Mouse (Mus musculus) forebrain, embryonic 16.5 days (tissue): ENCODE results near the gene Ccnk. TPM values are rescaled to one million over a fixed set of nuclear protein-coding genes. Genes with fewer than 3 reads are reported as not detected.
A peak's percentile ranks its signal among the peaks of the same experiment; 100 is the strongest.

Experiments used
- ATAC-seq: fragments of 200-750 bp; cut with Nextera tagmentation; 2 replicates; pipeline ENCODE4 v1.8.0; 2017; ENCODE audit warnings: mild to moderate bottlenecking, moderate library complexity
- H3K27ac ChIP-seq: fragments of 300-500 bp; sonication (generic); 2 replicates; pipeline ENCODE4 v1.5.1; 2014; ENCODE audit warnings: low read length, control low read depth
- H3K27me3 ChIP-seq: fragments of 300-500 bp; sonication (generic); replicated peaks from 2 replicates; pipeline ENCODE4 v1.6.1; 2014; ENCODE audit warnings: low read length; ENCODE audit not compliant: control insufficient read depth, insufficient read depth
- H3K36me3 ChIP-seq: fragments of 300-500 bp; sonication (generic); 2 replicates; pipeline ENCODE4 v1.6.1; 2014; ENCODE audit not compliant: control insufficient read depth, insufficient read depth
- H3K4me1 ChIP-seq: fragments of 300-500 bp; sonication (generic); replicated peaks from 2 replicates; pipeline ENCODE4 v1.6.1; 2014; ENCODE audit warnings: low read length; ENCODE audit not compliant: control insufficient read depth, insufficient read depth
- H3K4me2 ChIP-seq: fragments of 300-500 bp; sonication (generic); 2 replicates; pipeline ENCODE4 v1.6.1; 2014; ENCODE audit warnings: mild to moderate bottlenecking, low read length, control low read depth
- H3K4me3 ChIP-seq: fragments of 300-500 bp; sonication (generic); replicated peaks from 2 replicates; pipeline ENCODE4 v1.5.1; 2014; ENCODE audit warnings: mild to moderate bottlenecking, low read length, control low read depth
- H3K9ac ChIP-seq: fragments of 300-500 bp; sonication (generic); replicated peaks from 2 replicates; pipeline ENCODE4 v1.6.1; 2014; ENCODE audit warnings: low read depth, low read length, control low read depth
- H3K9me3 ChIP-seq: fragments of 300-500 bp; sonication (generic); 2 replicates; pipeline ENCODE4 v1.6.1; 2016; ENCODE audit warnings: low read length; ENCODE audit not compliant: control insufficient read depth
- WGBS: fragments of 180-500 bp; shearing (Covaris S2); extraction: QIAGEN DNeasy Blood & Tissue Kit; methylation state at CpG from one replicate; pipeline ENCODE4 v1.1.7; 2014; 5-methylcytosine and 5-hydroxymethylcytosine counted together
- polyA plus RNA-seq: library from polyadenylated mRNA; unstranded; fragments of >200 nt; fragmentation: Nextera tagmentation; extraction: Ambion mirVana; gene quantifications from 2 replicates; pipeline ENCODE4 v1.2.1, GENCODE M21; 2015

The Ccnk gene
- polyA plus RNA-seq, 1 experiment from 2014 or later, result 3.2 TPM

GRCm38 (mm10) chr12:108216611-108217370 is 37.4 kb downstream of the Ccnk start:
- no peak overlapping the region; the same call in 1 of the 2 replicates for H3K9ac ChIP-seq
- ATAC-seq, result peak; percentile 16

GRCm38 (mm10) chr12:108217572-108217971 is 38.2 kb downstream of the Ccnk start:
- Histone ChIP-seq H3K4me1 (peaks cover 62% of the 10 kb centered on the region), H3K9ac (no peak overlapping the region)

More at GRCm38 (mm10) chr12:108216611-108217370, 37.4 kb downstream of the Ccnk start:
- Histone ChIP-seq H3K27me3 (no peaks in the 10 kb centered on the region), H3K27ac (no peak overlapping the region), H3K9me3 (no peaks in the 10 kb centered on the region), H3K36me3 (no peaks in the 10 kb centered on the region), H3K4me3 (no peak overlapping the region), H3K4me1 (peaks cover 64% of the 10 kb centered on the region), H3K4me2 (no peak overlapping the region; the same call in 1 of the 2 replicates)
- WGBS, result 42% methylated on average over 11 of the region's 11 CpGs

GRCm38 (mm10) chr12:108219163-108219562 is 39.8 kb downstream of the Ccnk start:
- WGBS, result 42% methylated on average over 15 of the region's 15 CpGs
- H3K9me3 ChIP-seq, result no peaks in the 10 kb centered on the region
- no peak overlapping the region for H3K4me2 ChIP-seq

More at GRCm38 (mm10) chr12:108217572-108217971, 38.2 kb downstream of the Ccnk start:
- H3K9me3 ChIP-seq, result no peaks in the 10 kb centered on the region
- H3K36me3 ChIP-seq, result no peaks in the 10 kb centered on the region
- no peak overlapping the region for H3K4me3 ChIP-seq
- H3K4me2 ChIP-seq, result no peak overlapping the region
- no peak for ATAC-seq
- no peak overlapping the region for H3K27ac ChIP-seq
- WGBS, result 61% methylated on average over 5 of the region's 5 CpGs
- H3K27me3 ChIP-seq, result no peaks in the 10 kb centered on the region

GRCm38 (mm10) chr12:108219825-108220616 is 40.6 kb downstream of the Ccnk start:
- WGBS, result 63% methylated on average over 21 of the region's 21 CpGs
- no peaks in the 10 kb centered on the region for H3K9me3 ChIP-seq
- H3K4me3 ChIP-seq, result no peak overlapping the region
- H3K27ac ChIP-seq, result peak overlapping the region; percentile 49
- no peaks in the 10 kb centered on the region for H3K27me3 ChIP-seq
- no peak overlapping the region for H3K9ac ChIP-seq
- no peaks in the 10 kb centered on the region for H3K36me3 ChIP-seq
- no peak for ATAC-seq
- peaks cover 68% of the 10 kb centered on the region for H3K4me1 ChIP-seq
- H3K4me2 ChIP-seq, result no peak overlapping the region

More at GRCm38 (mm10) chr12:108219163-108219562, 39.8 kb downstream of the Ccnk start:
- no peak for ATAC-seq
- Histone ChIP-seq H3K4me1 (peaks cover 61% of the 10 kb centered on the region), H3K27ac (peak overlapping the region; percentile 49), H3K36me3 (no peaks in the 10 kb centered on the region), H3K27me3 (no peaks in the 10 kb centered on the region), H3K9ac (no peak overlapping the region; the same call in 1 of the 2 replicates), H3K4me3 (no peak overlapping the region)

GRCm38 (mm10) chr12:108220621-108221020 is 41.2 kb downstream of the Ccnk start:
- Histone ChIP-seq H3K9ac (no peak overlapping the region), H3K9me3 (no peaks in the 10 kb centered on the region), H3K4me2 (no peak overlapping the region), H3K4me1 (peaks cover 70% of the 10 kb centered on the region), H3K27ac (no peak overlapping the region), H3K4me3 (no peak overlapping the region), H3K27me3 (no peaks in the 10 kb centered on the region), H3K36me3 (no peaks in the 10 kb centered on the region)
- WGBS, result 41% methylated on average over 12 of the region's 12 CpGs
- ATAC-seq, result peak; percentile 26

GRCm38 (mm10) chr12:108221206-108221605 is 41.8 kb downstream of the Ccnk start:
- Histone ChIP-seq H3K4me1 (peaks cover 73% of the 10 kb centered on the region), H3K9me3 (no peaks in the 10 kb centered on the region), H3K9ac (no peak overlapping the region), H3K27ac (no peak overlapping the region), H3K4me3 (no peak overlapping the region), H3K27me3 (no peaks in the 10 kb centered on the region), H3K4me2 (no peak overlapping the region), H3K36me3 (no peaks in the 10 kb centered on the region)
- ATAC-seq, result peak; percentile 26
- 32% methylated on average over 10 of the region's 10 CpGs for WGBS

- H3K27me3 ChIP-seq, result no peaks in the 10 kb centered on the region
- WGBS, result 83% methylated on average over 7 of the region's 7 CpGs
- H3K4me3 ChIP-seq, result no peak overlapping the region
- no peaks in the 10 kb centered on the region for H3K36me3 ChIP-seq
- H3K4me1 ChIP-seq, result peaks cover 68% of the 10 kb centered on the region
- no peak overlapping the region for H3K9ac ChIP-seq
- H3K9me3 ChIP-seq, result no peaks in the 10 kb centered on the region
- no peak overlapping the region for H3K4me2 ChIP-seq
- no peak for ATAC-seq
- H3K27ac ChIP-seq, result no peak overlapping the region
Measured at GRCm38 (mm10) chr12:108221712-108222111, 42.3 kb downstream of the Ccnk start.

- Histone ChIP-seq H3K27me3 (no peaks in the 10 kb centered on the region), H3K27ac (no peak overlapping the region), H3K4me2 (no peak overlapping the region), H3K9ac (no peak overlapping the region), H3K4me1 (peaks cover 60% of the 10 kb centered on the region), H3K4me3 (no peak overlapping the region), H3K36me3 (no peaks in the 10 kb centered on the region), H3K9me3 (no peaks in the 10 kb centered on the region)
- no peak for ATAC-seq
- WGBS, result 33% methylated on average over 5 of the region's 8 CpGs
Measured at GRCm38 (mm10) chr12:108223357-108223756, 44.0 kb downstream of the Ccnk start.

GRCm38 (mm10) chr12:108225781-108226180 is 46.4 kb downstream of the Ccnk start:
- no peaks in the 10 kb centered on the region for H3K9me3 ChIP-seq
- no peaks in the 10 kb centered on the region for H3K27me3 ChIP-seq
- H3K36me3 ChIP-seq, result no peaks in the 10 kb centered on the region
- no peak for ATAC-seq
- no peak overlapping the region for H3K4me3 ChIP-seq
- H3K9ac ChIP-seq, result no peak overlapping the region
- no peak overlapping the region for H3K27ac ChIP-seq
- 54% methylated on average over 7 of the region's 7 CpGs for WGBS
- H3K4me1 ChIP-seq, result peaks cover 36% of the 10 kb centered on the region
- H3K4me2 ChIP-seq, result no peak overlapping the region
